Mouse (Mus musculus): ENCODE measurements around the gene Pdxk. TPM values are rescaled to one million over a fixed set of nuclear protein-coding genes. Genes with fewer than 3 reads are reported as not detected.

The Pdxk gene
- total RNA-seq, 2 experiments from 2014 or later, result 10.6 to 11.7 TPM

- no peak for DNase-seq
- intact Hi-C loops (cut with DNase I), result no loop called here
Observed at GRCm38 (mm10) chr10:78390982-78391470, 73.7 kb downstream of the Pdxk start.

GRCm38 (mm10) chr10:78388216-78388980 lies 76.4 kb downstream of the Pdxk start:
- intact Hi-C loops (cut with DNase I), result no loop called here
- peak in 1 of 2 experiments; percentile 23 for DNase-seq

Small RNA genes within 50 kb of the gene (microRNA-seq; reads per million reads assigned to microRNA genes)
- 0 reads per million in 2 experiments for gene Mir6410 (ENCODE audit: borderline number of aligned reads in 2 of 2)
- gene Mir6907 (ENCODE audit: borderline number of aligned reads in 2 of 2), result 0.72 to 2.0 reads per million in 2 experiments
- 0 reads per million in 2 experiments for gene Mir6908 (ENCODE audit: borderline number of aligned reads in 2 of 2)

Other genes with a start within 250 kb of the Pdxk start
- gene Trappc10, start 220.3 kb downstream of the Pdxk start, total RNA-seq (2021), result 10 to 100 TPM; 46.6 to 48.2 TPM
- gene Agpat3, start 112.5 kb downstream of the Pdxk start, total RNA-seq (2021), result 100 to 1,000 TPM; 232 to 266 TPM
- 10 to 100 TPM; 93.6 to 97.2 TPM for gene Rrp1, start 51.9 kb downstream of the Pdxk start, total RNA-seq (2021)
- 10 to 100 TPM; 30.4 to 30.6 TPM for gene Cstb, start 39.3 kb downstream of the Pdxk start, total RNA-seq (2021)
- gene Olfr1358, start 52.5 kb upstream of the Pdxk start, total RNA-seq (2021), result not detected
- 10 to 100 TPM; 42.3 to 42.7 TPM for gene Ilvbl, start 109.4 kb upstream of the Pdxk start, total RNA-seq (2021)
- 10 to 100 TPM; 12.0 to 15.2 TPM for gene Syde1, start 127.0 kb upstream of the Pdxk start, total RNA-seq (2021)
- not detected for gene Olfr1357, start 153.1 kb upstream of the Pdxk start, total RNA-seq (2021)